Mouse (Mus musculus): ENCODE data around the gene Tmem165.

GRCm38 (mm10) chr5:76138071-76138470, 45.6 kb upstream of the Tmem165 start:
- TF ChIP-seq GATA1 (IDR thresholded peaks at IDR 0.05; ENCODE audit: borderline replicate concordance, low read length) = no peak
- TF ChIP-seq FLI1 (IDR thresholded peaks at IDR 0.05; ENCODE audit: low read length) = no peak

All from megakaryocyte, embryonic 14.5 days (primary cell).